Mouse (Mus musculus): ENCODE data around the gene Chd6. TPM values are rescaled to one million over a fixed set of nuclear protein-coding genes. Genes with fewer than 3 reads are reported as not detected.

The Chd6 gene
- polyA plus RNA-seq, 1 experiment from 2014 or later, result 28.5 TPM

- H3K27ac ChIP-seq (ENCODE audit: low read depth), result no peak overlapping the region
- H3K27me3 ChIP-seq (replicated peaks; ENCODE audit: control insufficient read depth, insufficient read depth, low read length), result no peaks in the 10 kb centered on the region
- H3K4me2 ChIP-seq (ENCODE audit: low read length), result no peak overlapping the region
- H3K4me3 ChIP-seq (ENCODE audit: low read depth, low read length), result no peak overlapping the region
- no peaks in the 10 kb centered on the region for H3K9me3 ChIP-seq (ENCODE audit: control insufficient read depth, low read length)
- 82% methylated on average over 7 of the region's 7 CpGs for WGBS
- H3K36me3 ChIP-seq (ENCODE audit: control insufficient read depth, insufficient read depth, low read length), result peaks cover 57% of the 10 kb centered on the region
- H3K9ac ChIP-seq (ENCODE audit: low read length), result no peak overlapping the region
- H3K4me1 ChIP-seq (replicated peaks; ENCODE audit: control insufficient read depth, insufficient read depth, low read length), result no peaks in the 10 kb centered on the region
- ATAC-seq (replicated peaks; ENCODE audit: low FRiP score, low TSS enrichment, low read depth) (no peak), DNase-seq (ENCODE audit: low spot score) (no peak)
Measured at GRCm38 (mm10) chr2:161032394-161032793, 76.5 kb downstream of the Chd6 start.

GRCm38 (mm10) chr2:161024606-161025005 is 84.3 kb downstream of the Chd6 start:
- H3K36me3 ChIP-seq (ENCODE audit: control insufficient read depth, insufficient read depth, low read length), result peaks cover 87% of the 10 kb centered on the region
- no peaks in the 10 kb centered on the region for H3K4me1 ChIP-seq (replicated peaks; ENCODE audit: control insufficient read depth, insufficient read depth, low read length)

GRCm38 (mm10) chr2:161017913-161018312 is 91.0 kb downstream of the Chd6 start:
- Histone ChIP-seq H3K36me3 (ENCODE audit: control insufficient read depth, insufficient read depth, low read length) (peaks cover 95% of the 10 kb centered on the region), H3K4me1 (replicated peaks; ENCODE audit: control insufficient read depth, insufficient read depth, low read length) (0 out of 2 replicates have a peak, but pooled peaks cover 4% of the 10 kb centered on the region), H3K27ac (ENCODE audit: low read depth) (no peak overlapping the region), H3K4me3 (ENCODE audit: low read depth, low read length) (no peak overlapping the region), H3K27me3 (replicated peaks; ENCODE audit: control insufficient read depth, insufficient read depth, low read length) (no peaks in the 10 kb centered on the region), H3K4me2 (ENCODE audit: low read length) (no peak overlapping the region), H3K9ac (ENCODE audit: low read length) (no peak overlapping the region), H3K9me3 (ENCODE audit: control insufficient read depth, low read length) (no peaks in the 10 kb centered on the region)
- ATAC-seq (replicated peaks; ENCODE audit: low FRiP score, low TSS enrichment, low read depth), result no peak
- WGBS, result 37% methylated on average over 4 of the region's 4 CpGs
- no peak for DNase-seq (ENCODE audit: low spot score)

More at GRCm38 (mm10) chr2:161024606-161025005, 84.3 kb downstream of the Chd6 start:
- no peaks in the 10 kb centered on the region for H3K27me3 ChIP-seq (replicated peaks; ENCODE audit: control insufficient read depth, insufficient read depth, low read length)
- WGBS, result 94% methylated on average over 1 of the region's 1 CpGs
- H3K9ac ChIP-seq (ENCODE audit: low read length), result no peak overlapping the region
- no peak overlapping the region for H3K4me3 ChIP-seq (ENCODE audit: low read depth, low read length)
- no peak overlapping the region for H3K27ac ChIP-seq (ENCODE audit: low read depth)
- no peaks in the 10 kb centered on the region for H3K9me3 ChIP-seq (ENCODE audit: control insufficient read depth, low read length)
- no peak overlapping the region for H3K4me2 ChIP-seq (ENCODE audit: low read length)
- ATAC-seq (replicated peaks; ENCODE audit: low FRiP score, low TSS enrichment, low read depth), result no peak
- no peak for DNase-seq (ENCODE audit: low spot score)

- Histone ChIP-seq H3K36me3 (ENCODE audit: control insufficient read depth, insufficient read depth, low read length) (peaks cover 95% of the 10 kb centered on the region), H3K4me3 (ENCODE audit: low read depth, low read length) (no peak overlapping the region), H3K4me2 (ENCODE audit: low read length) (no peak overlapping the region), H3K9ac (ENCODE audit: low read length) (no peak overlapping the region), H3K9me3 (ENCODE audit: control insufficient read depth, low read length) (no peaks in the 10 kb centered on the region), H3K27me3 (replicated peaks; ENCODE audit: control insufficient read depth, insufficient read depth, low read length) (no peaks in the 10 kb centered on the region), H3K27ac (ENCODE audit: low read depth) (no peak overlapping the region), H3K4me1 (replicated peaks; ENCODE audit: control insufficient read depth, insufficient read depth, low read length) (no peaks in the 10 kb centered on the region)
- 93% methylated on average over 16 of the region's 16 CpGs for WGBS
- no peak for ATAC-seq (replicated peaks; ENCODE audit: low FRiP score, low TSS enrichment, low read depth)
- no peak for DNase-seq (ENCODE audit: low spot score)
Measured at GRCm38 (mm10) chr2:161012577-161013251, 96.2 kb downstream of the Chd6 start.

GRCm38 (mm10) chr2:161004338-161004737 is 104.5 kb downstream of the Chd6 start:
- Histone ChIP-seq H3K4me1 (replicated peaks; ENCODE audit: control insufficient read depth, insufficient read depth, low read length) (no peaks in the 10 kb centered on the region), H3K27ac (ENCODE audit: low read depth) (no peak overlapping the region), H3K27me3 (replicated peaks; ENCODE audit: control insufficient read depth, insufficient read depth, low read length) (no peaks in the 10 kb centered on the region), H3K36me3 (ENCODE audit: control insufficient read depth, insufficient read depth, low read length) (peaks cover 68% of the 10 kb centered on the region), H3K4me2 (ENCODE audit: low read length) (no peak overlapping the region), H3K4me3 (ENCODE audit: low read depth, low read length) (no peak overlapping the region), H3K9me3 (ENCODE audit: control insufficient read depth, low read length) (no peaks in the 10 kb centered on the region), H3K9ac (ENCODE audit: low read length) (no peak overlapping the region)
- DNase-seq (ENCODE audit: low spot score) (no peak), ATAC-seq (replicated peaks; ENCODE audit: low FRiP score, low TSS enrichment, low read depth) (no peak)
- WGBS, result 77% methylated on average over 3 of the region's 3 CpGs

- H3K27me3 ChIP-seq (replicated peaks; ENCODE audit: control insufficient read depth, insufficient read depth, low read length), result no peaks in the 10 kb centered on the region
- H3K4me1 ChIP-seq (replicated peaks; ENCODE audit: control insufficient read depth, insufficient read depth, low read length), result no peaks in the 10 kb centered on the region
- DNase-seq (ENCODE audit: low spot score) (no peak), ATAC-seq (replicated peaks; ENCODE audit: low FRiP score, low TSS enrichment, low read depth) (no peak)
- H3K36me3 ChIP-seq (ENCODE audit: control insufficient read depth, insufficient read depth, low read length), result peaks cover 25% of the 10 kb centered on the region
- no peak overlapping the region for H3K4me2 ChIP-seq (ENCODE audit: low read length)
- H3K9ac ChIP-seq (ENCODE audit: low read length), result no peak overlapping the region
- no peaks in the 10 kb centered on the region for H3K9me3 ChIP-seq (ENCODE audit: control insufficient read depth, low read length)
- 93% methylated on average over 6 of the region's 6 CpGs for WGBS
- H3K27ac ChIP-seq (ENCODE audit: low read depth), result no peak overlapping the region
- no peak overlapping the region for H3K4me3 ChIP-seq (ENCODE audit: low read depth, low read length)
Measured at GRCm38 (mm10) chr2:160996987-160997763, 111.7 kb downstream of the Chd6 start.

GRCm38 (mm10) chr2:160994181-160994580 is 114.7 kb downstream of the Chd6 start:
- Histone ChIP-seq H3K36me3 (ENCODE audit: control insufficient read depth, insufficient read depth, low read length) (peaks cover 35% of the 10 kb centered on the region), H3K4me3 (ENCODE audit: low read depth, low read length) (no peak overlapping the region), H3K27ac (ENCODE audit: low read depth) (no peak overlapping the region), H3K4me1 (replicated peaks; ENCODE audit: control insufficient read depth, insufficient read depth, low read length) (peaks cover 8% of the 10 kb centered on the region; the same call in 1 of the 2 replicates), H3K27me3 (replicated peaks; ENCODE audit: control insufficient read depth, insufficient read depth, low read length) (no peaks in the 10 kb centered on the region), H3K9me3 (ENCODE audit: control insufficient read depth, low read length) (no peaks in the 10 kb centered on the region), H3K9ac (ENCODE audit: low read length) (no peak overlapping the region), H3K4me2 (ENCODE audit: low read length) (no peak overlapping the region)
- WGBS, result 90% methylated on average over 1 of the region's 1 CpGs
- DNase-seq (ENCODE audit: low spot score) (no peak), ATAC-seq (replicated peaks; ENCODE audit: low FRiP score, low TSS enrichment, low read depth) (no peak)

GRCm38 (mm10) chr2:160992465-160992864 is 116.4 kb downstream of the Chd6 start:
- Histone ChIP-seq H3K4me3 (ENCODE audit: low read depth, low read length) (no peak overlapping the region), H3K4me2 (ENCODE audit: low read length) (no peak overlapping the region), H3K9me3 (ENCODE audit: control insufficient read depth, low read length) (no peaks in the 10 kb centered on the region), H3K4me1 (replicated peaks; ENCODE audit: control insufficient read depth, insufficient read depth, low read length) (peaks cover 8% of the 10 kb centered on the region; the same call in 1 of the 2 replicates), H3K27ac (ENCODE audit: low read depth) (no peak overlapping the region), H3K36me3 (ENCODE audit: control insufficient read depth, insufficient read depth, low read length) (peaks cover 51% of the 10 kb centered on the region), H3K27me3 (replicated peaks; ENCODE audit: control insufficient read depth, insufficient read depth, low read length) (no peaks in the 10 kb centered on the region), H3K9ac (ENCODE audit: low read length) (no peak overlapping the region)
- WGBS, result 83% methylated on average over 3 of the region's 3 CpGs
- no peak for ATAC-seq (replicated peaks; ENCODE audit: low FRiP score, low TSS enrichment, low read depth)
- no peak for DNase-seq (ENCODE audit: low spot score)

All from intestine, embryonic 14.5 days (tissue).